Mouse (Mus musculus) limb, embryonic 14.5 days (tissue): ENCODE data around the gene Polr1c. TPM values are rescaled to one million over a fixed set of nuclear protein-coding genes. Genes with fewer than 3 reads are reported as not detected.

ENCODE experiments used
- ATAC-seq: fragments of 200-750 bp; cut with Nextera tagmentation; 2 replicates; pipeline ENCODE4 v1.8.0; 2017; ENCODE audit warnings: low read depth, moderate number of reproducible peaks, moderate TSS enrichment; ENCODE audit not compliant: low FRiP score
- DNase-seq: peaks from one replicate; pipeline ENCODE4 v3.0.0-alpha.2; 2015; ENCODE audit warnings: low spot score
- H3K27ac ChIP-seq: fragments of 300-500 bp; sonication (generic); replicated peaks from 2 replicates; pipeline ENCODE4 v1.5.1; 2014; ENCODE audit warnings: low read depth, mild to moderate bottlenecking, low read length, moderate library complexity, mixed read lengths
- H3K27me3 ChIP-seq: fragments of 300-500 bp; sonication (generic); 2 replicates; pipeline ENCODE4 v1.6.1; 2014; ENCODE audit warnings: low read length, mixed read lengths; ENCODE audit not compliant: control insufficient read depth, insufficient read depth
- H3K36me3 ChIP-seq: fragments of 300-500 bp; sonication (generic); 2 replicates; pipeline ENCODE4 v1.6.1; 2014; ENCODE audit warnings: mild to moderate bottlenecking, low read length, moderate library complexity, mixed read lengths; ENCODE audit not compliant: control insufficient read depth, insufficient read depth
- H3K4me1 ChIP-seq: fragments of 300-500 bp; sonication (generic); 2 replicates; pipeline ENCODE4 v1.6.1; 2014; ENCODE audit warnings: antibody characterized with exemption, low read length, mixed read lengths; ENCODE audit not compliant: control insufficient read depth, insufficient read depth
- H3K4me2 ChIP-seq: fragments of 300-500 bp; sonication (generic); replicated peaks from 2 replicates; pipeline ENCODE4 v1.6.1; 2014; ENCODE audit warnings: low read depth, mild to moderate bottlenecking, low read length, moderate library complexity; ENCODE audit not compliant: severe bottlenecking
- H3K4me3 ChIP-seq: fragments of 300-500 bp; sonication (generic); replicated peaks from 2 replicates; pipeline ENCODE4 v1.5.1; 2014; ENCODE audit warnings: low read length
- H3K9ac ChIP-seq: fragments of 300-500 bp; sonication (generic); 2 replicates; pipeline ENCODE4 v1.6.1; 2014; ENCODE audit warnings: mild to moderate bottlenecking, low read depth, low read length, moderate library complexity; ENCODE audit not compliant: severe bottlenecking
- H3K9me3 ChIP-seq: fragments of 300-500 bp; sonication (generic); 2 replicates; pipeline ENCODE4 v1.6.1; 2016; ENCODE audit warnings: low read length; ENCODE audit not compliant: control insufficient read depth
- POLR2A ChIP-seq: fragments of 200-500 bp; IDR thresholded peaks from 2 replicates; pipeline ENCODE4 v1.8.0; 2012; ENCODE audit warnings: inconsistent platforms, mild to moderate bottlenecking, moderate library complexity, borderline replicate concordance; ENCODE audit not compliant: insufficient read depth, insufficient read length; ENCODE audit errors: extremely low read depth
- WGBS: fragments of 180-500 bp; shearing (Covaris S2); extraction: QIAGEN DNeasy Blood & Tissue Kit; methylation state at CpG from one replicate; pipeline ENCODE4 v1.1.7; 2014; 5-methylcytosine and 5-hydroxymethylcytosine counted together
- polyA plus RNA-seq, 2 experiments: library from polyadenylated mRNA; depleted of rRNA in 1 of 2; stranded (reverse) in 1 of 2; unstranded in 1 of 2; fragments of >200 nt; fragmentation: Nextera tagmentation in 1 of 2; extraction: Ambion mirVana in 1 of 2; gene quantifications; 2 replicates each; pipeline versions ENCODE4 v1.2.1 to v1.2.3; 2012 to 2014

Gene Polr1c
- polyA plus RNA-seq, 2 experiments = 87.5 to 120 TPM

DNA sequence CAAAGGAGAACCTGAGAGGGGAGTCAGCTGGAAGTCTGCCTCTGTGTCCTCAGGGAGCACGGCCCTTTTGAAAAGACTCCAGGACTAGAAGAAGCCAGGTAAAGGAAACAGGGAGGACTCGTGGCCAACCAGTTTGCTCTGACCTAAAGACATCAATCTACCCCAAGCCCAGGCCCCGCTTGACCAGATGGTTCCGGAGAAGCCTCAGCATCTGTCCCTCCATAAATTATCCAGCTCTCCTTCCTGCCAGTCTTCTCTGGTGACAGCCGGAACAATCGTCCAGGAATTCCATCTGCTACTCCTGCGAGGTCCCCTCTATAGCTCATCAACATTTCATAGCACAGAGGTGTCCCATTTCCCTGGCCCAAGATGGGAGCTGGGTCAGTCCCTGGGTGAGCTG lies 36.8 kb upstream of the Polr1c start:
- peaks cover 13% of the 10 kb centered on the region; the same call in 1 of the 2 replicates for H3K36me3 ChIP-seq
- peaks cover 16% of the 10 kb centered on the region for H3K4me1 ChIP-seq
- H3K4me2 ChIP-seq = no peak overlapping the region
- DNase-seq (no peak), ATAC-seq (no peak)
- no peak overlapping the region for H3K4me3 ChIP-seq
- H3K27ac ChIP-seq = no peak overlapping the region
- H3K9ac ChIP-seq = no peak overlapping the region
- no peaks in the 10 kb centered on the region for H3K9me3 ChIP-seq
- no peaks in the 10 kb centered on the region for H3K27me3 ChIP-seq
- TF ChIP-seq POLR2A = no peak
- WGBS = 41% methylated on average over 7 of the region's 7 CpGs

DNA sequence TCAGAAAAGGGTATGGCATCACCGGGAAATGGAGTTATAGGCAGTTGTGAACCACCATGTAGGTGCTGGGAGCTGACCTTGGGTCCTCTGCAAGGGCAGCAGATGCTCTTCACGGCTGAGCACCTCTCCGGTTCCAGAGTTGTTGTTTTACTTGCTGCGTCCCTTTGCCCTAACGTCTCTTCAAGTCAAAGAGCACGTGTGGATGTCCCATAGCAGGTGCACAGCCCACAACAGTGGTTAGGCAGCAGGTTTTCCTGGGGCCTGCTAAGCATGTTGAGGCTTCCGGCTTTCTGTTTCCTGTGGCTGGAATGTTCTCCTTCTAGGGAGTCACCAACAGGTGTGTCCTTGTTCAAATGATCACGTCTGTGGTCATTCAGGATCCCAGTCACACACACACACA lies 36.1 kb upstream of the Polr1c start:
- Histone ChIP-seq H3K36me3 (peaks cover 21% of the 10 kb centered on the region), H3K4me1 (peaks cover 16% of the 10 kb centered on the region), H3K4me3 (no peak overlapping the region), H3K27me3 (no peaks in the 10 kb centered on the region), H3K27ac (no peak overlapping the region), H3K9ac (no peak overlapping the region), H3K9me3 (no peaks in the 10 kb centered on the region), H3K4me2 (no peak overlapping the region)
- WGBS = 79% methylated on average over 8 of the region's 8 CpGs
- DNase-seq = no peak
- ATAC-seq = no peak
- no peak for TF ChIP-seq POLR2A

DNA sequence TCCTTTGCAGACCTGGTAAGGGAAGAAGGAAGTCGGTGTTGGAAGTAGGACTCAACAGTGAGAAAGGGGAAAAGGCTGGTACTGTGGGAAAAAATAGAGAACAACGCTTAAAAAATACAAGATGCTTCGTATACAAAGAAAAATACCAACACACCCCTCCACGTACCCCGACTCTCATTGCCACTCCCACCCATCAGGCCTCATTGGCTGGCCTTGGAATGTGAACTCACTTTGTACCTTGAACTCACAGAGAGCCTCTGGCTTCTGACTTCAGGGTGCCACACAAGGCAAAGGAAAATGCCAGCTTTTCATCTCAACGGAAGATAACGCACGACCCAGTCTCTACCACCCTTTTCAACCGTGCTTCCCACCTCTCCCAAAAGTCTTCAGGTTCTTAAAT lies 35.3 kb upstream of the Polr1c start:
- peak; percentile 4 for ATAC-seq
- no peaks in the 10 kb centered on the region for H3K9me3 ChIP-seq

DNA sequence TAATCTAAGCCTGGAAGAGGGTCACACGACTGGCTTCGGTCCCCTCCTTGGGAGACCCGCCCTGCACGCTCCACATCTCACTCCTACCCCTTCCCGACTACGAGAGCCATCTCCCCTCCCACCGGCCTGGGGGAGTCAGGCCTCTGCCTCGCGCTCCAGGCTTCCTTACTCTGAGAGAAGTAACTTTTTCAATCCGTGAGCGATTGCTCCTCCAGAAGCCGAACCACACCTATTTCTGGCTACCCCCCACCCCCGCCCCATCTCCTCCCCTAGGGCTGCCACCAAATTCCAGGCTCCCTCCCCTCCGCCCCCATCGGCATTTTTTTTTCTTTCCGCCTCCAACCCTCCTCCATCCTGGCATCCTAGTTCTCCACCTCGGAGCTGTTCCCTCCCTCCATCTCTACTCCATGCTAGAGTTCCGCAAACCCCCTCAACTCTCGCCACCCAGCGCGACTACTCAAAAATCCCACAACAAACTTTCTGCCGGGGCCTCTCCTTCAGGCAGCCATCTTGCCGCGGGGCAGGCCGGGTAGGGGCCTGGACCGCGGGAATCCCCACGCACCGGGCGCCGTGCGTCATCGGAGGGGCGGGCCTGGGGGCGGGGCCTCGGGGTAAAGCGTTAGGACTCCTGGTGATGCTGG lies 34.7 kb upstream of the Polr1c start, which contains the start of gene Tjap1:
Gene Tjap1 (minus strand): TSS at position 544 of the 641 bp plus-strand sequence.
- peak within 1 kb of the TSS; percentile 74 for H3K4me2 ChIP-seq
- H3K27ac ChIP-seq = peak within 1 kb of the TSS; percentile 96
- H3K36me3 ChIP-seq = peaks cover 33% of the 10 kb centered on the region
- WGBS = under 1% methylated on average over 37 of the region's 37 CpGs
- peak; percentile 86; the same call in 1 of the 2 replicates for TF ChIP-seq POLR2A
- no peaks in the 10 kb centered on the region for H3K9me3 ChIP-seq
- no peaks in the 10 kb centered on the region for H3K27me3 ChIP-seq
- peak within 1 kb of the TSS; percentile 74 for H3K9ac ChIP-seq
- ATAC-seq (peak; percentile 95), DNase-seq (peak; percentile 83)
- H3K4me1 ChIP-seq = peaks cover 19% of the 10 kb centered on the region
- H3K4me3 ChIP-seq = peak within 1 kb of the TSS; percentile 76

More for the DNA sequence above, 35.3 kb upstream of the Polr1c start:
- Histone ChIP-seq H3K36me3 (peaks cover 28% of the 10 kb centered on the region), H3K9ac (peak overlapping the region; percentile 74; the same call in 1 of the 2 replicates), H3K4me1 (peaks cover 20% of the 10 kb centered on the region), H3K27me3 (no peaks in the 10 kb centered on the region), H3K27ac (peak overlapping the region; percentile 96), H3K4me3 (peak overlapping the region; percentile 76), H3K4me2 (peak overlapping the region; percentile 74)
- DNase-seq = no peak
- 29% methylated on average over 9 of the region's 9 CpGs for WGBS
- no peak for TF ChIP-seq POLR2A

DNA sequence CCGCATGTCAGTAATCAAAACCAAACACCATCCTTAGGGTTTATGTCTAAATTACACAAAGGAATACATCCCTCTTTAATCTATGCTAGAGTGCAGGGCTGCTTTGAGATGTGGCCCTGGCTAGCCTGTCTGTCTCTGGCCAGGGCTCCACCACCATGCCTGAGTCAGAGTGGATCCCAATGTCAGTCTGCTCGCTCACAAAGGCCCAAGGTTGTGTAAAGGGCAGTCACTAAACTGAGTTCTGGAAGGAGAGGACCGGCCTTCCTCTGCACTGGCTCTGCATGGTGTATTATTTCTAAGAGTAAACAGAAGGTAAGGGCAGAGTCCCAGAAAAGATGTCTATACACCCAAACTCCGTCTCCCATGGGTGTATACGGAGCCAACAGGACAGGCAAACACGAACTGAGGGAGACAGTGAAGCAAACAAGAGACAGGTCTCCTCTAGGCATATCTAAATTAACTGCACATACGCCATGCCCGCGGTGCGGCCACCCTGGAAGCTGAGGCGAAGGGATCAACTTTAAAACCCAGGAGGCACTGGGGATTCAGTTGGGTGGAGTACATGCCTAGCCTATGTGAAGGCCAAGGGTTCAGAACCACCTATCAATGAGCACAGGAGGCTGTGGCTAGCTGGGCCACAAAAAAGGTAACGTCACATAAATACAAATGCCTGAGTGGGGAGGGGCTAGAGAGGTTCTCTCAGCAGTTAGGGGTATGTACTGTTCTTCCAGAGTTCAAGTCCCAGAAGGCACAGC lies 30.3 kb upstream of the Polr1c start:
- no peaks in the 10 kb centered on the region for H3K27me3 ChIP-seq
- ATAC-seq (no peak), DNase-seq (no peak)
- 61% methylated on average over 12 of the region's 12 CpGs for WGBS
- 0 out of 2 replicates have a peak overlapping the region, but pooled peaks have one; percentile 5 for H3K4me2 ChIP-seq
- H3K9ac ChIP-seq = no peak overlapping the region
- no peak for TF ChIP-seq POLR2A
- peak overlapping the region; percentile 70 for H3K27ac ChIP-seq
- H3K36me3 ChIP-seq = peaks cover 54% of the 10 kb centered on the region
- H3K9me3 ChIP-seq = no peaks in the 10 kb centered on the region
- H3K4me1 ChIP-seq = peaks cover 32% of the 10 kb centered on the region
- no peak overlapping the region for H3K4me3 ChIP-seq
